Mouse (Mus musculus): Measurements from ENCODE around the gene Ank2.
A peak's percentile ranks its signal among the peaks of the same experiment; 100 is the strongest.

The Ank2 gene

GRCm38 (mm10) chr3:127169114-127169513, 330.0 kb downstream of the Ank2 start:
- no peak for DNase-seq

- DNase-seq, result no peak
Measured at GRCm38 (mm10) chr3:127163749-127164148, 335.4 kb downstream of the Ank2 start.

- peak; percentile 42 for DNase-seq
Measured at GRCm38 (mm10) chr3:127161998-127162712, 337.0 kb downstream of the Ank2 start.

- DNase-seq, result no peak
Measured at GRCm38 (mm10) chr3:127161085-127161837, 337.9 kb downstream of the Ank2 start.

GRCm38 (mm10) chr3:127157706-127158105, 341.4 kb downstream of the Ank2 start:
- no peak for DNase-seq

GRCm38 (mm10) chr3:127156080-127156479, 343.1 kb downstream of the Ank2 start:
- DNase-seq, result no peak

- DNase-seq, result no peak
Measured at GRCm38 (mm10) chr3:127153861-127154260, 345.3 kb downstream of the Ank2 start.

- no peak for DNase-seq
Measured at GRCm38 (mm10) chr3:127153443-127153842, 345.7 kb downstream of the Ank2 start.

GRCm38 (mm10) chr3:127148648-127149047, 350.5 kb downstream of the Ank2 start:
- DNase-seq, result no peak

- no peak for DNase-seq
Measured at GRCm38 (mm10) chr3:127140590-127140989, 358.6 kb downstream of the Ank2 start.

- no peak for DNase-seq
Measured at GRCm38 (mm10) chr3:127139638-127140037, 359.5 kb downstream of the Ank2 start.

GRCm38 (mm10) chr3:127137508-127137907, 361.6 kb downstream of the Ank2 start:
- no peak for DNase-seq

GRCm38 (mm10) chr3:127134062-127134461, 365.1 kb downstream of the Ank2 start:
- no peak for DNase-seq

- no peak for DNase-seq
Measured at GRCm38 (mm10) chr3:127131048-127131447, 368.1 kb downstream of the Ank2 start.

GRCm38 (mm10) chr3:127130167-127130770, 368.9 kb downstream of the Ank2 start:
- no peak for DNase-seq

- DNase-seq, result no peak
Measured at GRCm38 (mm10) chr3:127129750-127130149, 369.4 kb downstream of the Ank2 start.

- DNase-seq, result no peak
Measured at GRCm38 (mm10) chr3:127127611-127128010, 371.5 kb downstream of the Ank2 start.

- no peak for DNase-seq
Measured at GRCm38 (mm10) chr3:127126220-127126619, 372.9 kb downstream of the Ank2 start.

GRCm38 (mm10) chr3:127124375-127124993, 374.7 kb downstream of the Ank2 start:
- DNase-seq, result peak; percentile 28

- DNase-seq, result peak; percentile 26
Measured at GRCm38 (mm10) chr3:127123376-127123775, 375.8 kb downstream of the Ank2 start.

- peak; percentile 5 for DNase-seq
Measured at GRCm38 (mm10) chr3:127118777-127119176, 380.4 kb downstream of the Ank2 start.

- DNase-seq, result no peak
Measured at GRCm38 (mm10) chr3:127116226-127116625, 382.9 kb downstream of the Ank2 start.

- DNase-seq, result no peak
Measured at GRCm38 (mm10) chr3:127113238-127113637, 385.9 kb downstream of the Ank2 start.

Measured in liver (tissue).